Comparison of ENCODE assay signal across 12 mouse cellular contexts in the genomic region with DNA sequence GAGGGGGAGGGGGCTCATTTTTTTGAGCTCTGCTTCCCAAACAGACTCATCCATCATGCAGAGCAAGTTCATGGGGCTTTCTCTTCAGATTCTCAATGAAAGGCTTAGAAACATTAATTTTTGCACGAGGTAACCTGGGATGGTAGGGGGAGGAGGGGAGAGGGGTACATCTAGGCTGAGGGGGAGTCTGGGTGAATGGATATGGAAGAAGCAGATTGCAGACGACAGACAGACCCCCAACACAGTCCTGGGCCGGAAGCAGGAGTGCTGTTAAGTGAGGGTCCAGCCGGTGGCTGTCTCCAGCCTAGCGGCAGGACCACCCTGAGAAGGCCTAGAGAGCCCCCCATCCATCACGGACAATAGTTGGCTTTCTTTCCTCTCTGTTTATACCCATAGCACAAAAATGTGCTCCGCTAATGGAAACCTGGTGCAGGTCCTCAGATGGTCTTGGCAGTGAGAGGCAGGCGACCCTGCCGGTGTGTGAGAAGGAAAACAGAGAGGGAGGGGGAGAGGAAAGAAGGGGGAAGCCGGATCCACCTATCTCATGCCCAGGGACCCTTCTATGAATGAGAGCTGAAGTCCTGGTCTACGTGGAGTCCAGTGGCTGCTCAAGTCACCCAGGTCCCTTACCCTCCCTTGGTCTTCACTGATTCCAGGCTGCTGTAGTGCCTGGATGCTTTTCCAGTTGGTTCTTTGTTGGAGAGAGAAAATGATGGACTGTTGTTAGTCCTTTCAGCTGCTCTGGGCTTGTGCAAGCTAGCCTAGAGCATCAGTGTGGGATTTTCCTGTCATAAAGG.
DNase-seq lines count a peak whose midpoint lies in the region; ATAC-seq and TF ChIP-seq lines count a peak whose summit lies in the region.
"Had no signal": no experiment of that assay in that cellular context is flagged by ENCODE, and none has a peak within 500 bp of the region (broad histone marks: within the 10 kb centered on the region; RNA-seq: fewer than 3 reads in every experiment).

No protein-coding gene starts in this region.

- H3K36me3 ChIP-seq in lung, embryonic 14.5 days (ENCODE audit: insufficient read depth), result no peaks in the 10 kb centered on the region
- H3K36me3 ChIP-seq in embryonic facial prominence, embryonic 14.5 days (ENCODE audit: control insufficient read depth, insufficient read depth, low read length), result no peaks in the 10 kb centered on the region
- H3K36me3 ChIP-seq in intestine, embryonic 15.5 days, result no peaks in the 10 kb centered on the region
- no peaks in the 10 kb centered on the region for H3K36me3 ChIP-seq in neural tube, embryonic 12.5 days
- H3K36me3 ChIP-seq: G1E; liver, embryonic 13.5 days had no signal

- H3K27ac ChIP-seq in lung, embryonic 14.5 days (ENCODE audit: low read depth), result peak overlapping the region; percentile 78
- peak overlapping the region; percentile 90 for H3K27ac ChIP-seq in embryonic facial prominence, embryonic 14.5 days (replicated peaks; ENCODE audit: low read depth, low read length)
- H3K27ac ChIP-seq in intestine, embryonic 15.5 days, result peak overlapping the region; percentile 73
- no peak overlapping the region for H3K27ac ChIP-seq in neural tube, embryonic 12.5 days
- H3K27ac ChIP-seq in left cerebral cortex, adult 2 months, result no peak overlapping the region
- no peak overlapping the region for H3K27ac ChIP-seq in cerebellum, adult 2 months (ENCODE audit: insufficient read depth, low read length)
- H3K27ac ChIP-seq: liver, embryonic 13.5 days had no signal

- 4% methylated on average over 11 of the region's 11 CpGs for WGBS in lung, embryonic 14.5 days
- 9% methylated on average over 11 of the region's 11 CpGs for WGBS in embryonic facial prominence, embryonic 14.5 days
- 23% methylated on average over 11 of the region's 11 CpGs for WGBS in intestine, embryonic 15.5 days
- 4% methylated on average over 11 of the region's 11 CpGs for WGBS in neural tube, embryonic 12.5 days
- 26% methylated on average over 11 of the region's 11 CpGs for WGBS in cerebellum, adult 2 months

- peak; percentile 29 for DNase-seq in lung, embryonic 14.5 days
- DNase-seq in lung, postnatal 14 days, result no peak
- peak; percentile 59 for DNase-seq in embryonic facial prominence, embryonic 14.5 days (ENCODE audit: low spot score)
- DNase-seq in left cerebral cortex, adult 2 months (ENCODE audit: extremely low spot score in 1 of 2, low spot score in 2 of 2), result no peak
- no peak for DNase-seq in right cerebral cortex, postnatal 36 days (ENCODE audit: low spot score in 2 of 2)
- no peak for DNase-seq in cerebellum, adult 2 months
- DNase-seq: adrenal gland, adult 2 months; cerebellum, postnatal 14 days; liver, embryonic 13.5 days had no signal

- ATAC-seq in lung, embryonic 14.5 days (ENCODE audit: insufficient read depth), result peak; percentile 32
- peak; percentile 61 for ATAC-seq in embryonic facial prominence, embryonic 14.5 days (ENCODE audit: low read depth)
- peak; percentile 42 for ATAC-seq in intestine, embryonic 15.5 days
- peak; percentile 26 for ATAC-seq in neural tube, embryonic 12.5 days (ENCODE audit: low FRiP score, low read depth)

- TF ChIP-seq POLR2A in cerebellum, adult 2 months (IDR thresholded peaks at IDR 0.05; ENCODE audit: borderline replicate concordance, insufficient read depth, low read length), result no peak

- no peak overlapping the region for H3K9ac ChIP-seq in lung, embryonic 14.5 days
- peak overlapping the region; percentile 42 for H3K9ac ChIP-seq in embryonic facial prominence, embryonic 14.5 days (ENCODE audit: low read depth, low read length)
- H3K9ac ChIP-seq in intestine, embryonic 15.5 days, result no peak overlapping the region
- peak overlapping the region; percentile 8; the same call in 1 of the 2 replicates for H3K9ac ChIP-seq in neural tube, embryonic 12.5 days
- H3K9ac ChIP-seq: liver, embryonic 13.5 days had no signal

- intact Hi-C loops in left cerebral cortex, adult 2 months (cut with DNase I), result no loop called here

- H3K27me3 ChIP-seq in lung, embryonic 14.5 days (ENCODE audit: insufficient read depth, low read length), result no peaks in the 10 kb centered on the region
- H3K27me3 ChIP-seq in embryonic facial prominence, embryonic 14.5 days (replicated peaks; ENCODE audit: control insufficient read depth, insufficient read depth, low read length), result no peaks in the 10 kb centered on the region
- no peaks in the 10 kb centered on the region for H3K27me3 ChIP-seq in intestine, embryonic 15.5 days (replicated peaks)
- peaks cover 3% of the 10 kb centered on the region; the same call in 1 of the 2 replicates for H3K27me3 ChIP-seq in neural tube, embryonic 12.5 days (replicated peaks)
- H3K27me3 ChIP-seq in cerebellum, adult 2 months (ENCODE audit: control insufficient read depth, insufficient read depth, low read length), result no peaks in the 10 kb centered on the region

- H3K4me3 ChIP-seq in lung, embryonic 14.5 days (ENCODE audit: low read depth, low read length), result no peak overlapping the region
- H3K4me3 ChIP-seq in embryonic facial prominence, embryonic 14.5 days (ENCODE audit: low read depth, low read length), result no peak overlapping the region
- H3K4me3 ChIP-seq in intestine, embryonic 15.5 days (replicated peaks), result no peak overlapping the region
- H3K4me3 ChIP-seq in neural tube, embryonic 12.5 days, result no peak overlapping the region
- no peak overlapping the region for H3K4me3 ChIP-seq in left cerebral cortex, adult 2 months
- H3K4me3 ChIP-seq in cerebellum, adult 2 months (replicated peaks; ENCODE audit: insufficient read depth, low read depth, low read length), result no peak overlapping the region
- H3K4me3 ChIP-seq: liver, embryonic 13.5 days had no signal

- peak overlapping the region; percentile 40 for H3K4me2 ChIP-seq in lung, embryonic 14.5 days
- H3K4me2 ChIP-seq in embryonic facial prominence, embryonic 14.5 days (ENCODE audit: low read depth, low read length), result peak overlapping the region; percentile 43
- H3K4me2 ChIP-seq in intestine, embryonic 15.5 days (replicated peaks), result peak overlapping the region; percentile 39
- H3K4me2 ChIP-seq in neural tube, embryonic 12.5 days (replicated peaks), result peak overlapping the region; percentile 40
- H3K4me2 ChIP-seq: liver, embryonic 13.5 days had no signal

- no peaks in the 10 kb centered on the region for H3K9me3 ChIP-seq in lung, embryonic 14.5 days (ENCODE audit: low read depth, low read length)
- no peaks in the 10 kb centered on the region for H3K9me3 ChIP-seq in embryonic facial prominence, embryonic 14.5 days (ENCODE audit: control insufficient read depth, low read length)
- no peaks in the 10 kb centered on the region for H3K9me3 ChIP-seq in intestine, embryonic 15.5 days
- no peaks in the 10 kb centered on the region for H3K9me3 ChIP-seq in neural tube, embryonic 12.5 days
- H3K9me3 ChIP-seq: liver, embryonic 13.5 days had no signal

- no peak for TF ChIP-seq CTCF in lung, embryonic 14.5 days (IDR thresholded peaks at IDR 0.05; ENCODE audit: low read depth)
- TF ChIP-seq CTCF in left cerebral cortex, adult 2 months (IDR thresholded peaks at IDR 0.05), result no peak
- no peak for TF ChIP-seq CTCF in cerebellum, adult 2 months (IDR thresholded peaks at IDR 0.05; ENCODE audit: borderline replicate concordance, insufficient read depth, low read depth, low read length)

- peaks cover 19% of the 10 kb centered on the region for H3K4me1 ChIP-seq in lung, embryonic 14.5 days (ENCODE audit: insufficient read depth)
- peaks cover 23% of the 10 kb centered on the region for H3K4me1 ChIP-seq in embryonic facial prominence, embryonic 14.5 days (ENCODE audit: control insufficient read depth, insufficient read depth, low read length)
- H3K4me1 ChIP-seq in intestine, embryonic 15.5 days (replicated peaks), result peaks cover 17% of the 10 kb centered on the region
- H3K4me1 ChIP-seq in neural tube, embryonic 12.5 days, result peaks cover 35% of the 10 kb centered on the region
- no peaks in the 10 kb centered on the region for H3K4me1 ChIP-seq in cerebellum, adult 2 months (ENCODE audit: control insufficient read depth, insufficient read depth, low read length)

Comparison
In these comparisons a context has a peak if more than half of its experiments do, and no peak if none do; other contexts are left out.
1. DNase-seq: peak in lung, embryonic 14.5 days (single experiment) and embryonic facial prominence, embryonic 14.5 days (single experiment); none in lung, postnatal 14 days (single experiment), left cerebral cortex, adult 2 months (0 of 2), right cerebral cortex, postnatal 36 days (0 of 2) and cerebellum, adult 2 months (0 of 2).
2. H3K27ac ChIP-seq: peak in lung, embryonic 14.5 days (single experiment), embryonic facial prominence, embryonic 14.5 days (single experiment) and intestine, embryonic 15.5 days (single experiment); none in neural tube, embryonic 12.5 days (single experiment), left cerebral cortex, adult 2 months (single experiment) and cerebellum, adult 2 months (single experiment).
3. H3K9ac ChIP-seq: peak in embryonic facial prominence, embryonic 14.5 days (single experiment) and neural tube, embryonic 12.5 days (single experiment); none in lung, embryonic 14.5 days (single experiment) and intestine, embryonic 15.5 days (single experiment).
4. Peak in every context shown above with its lines, with median percentiles within 50 percentile points of each other: ATAC-seq and H3K4me2 ChIP-seq.